Mouse (Mus musculus) liver, embryonic 14.5 days (tissue): ENCODE measurements around the gene Mmrn2.

Experiments used
- CTCF ChIP-seq: IDR thresholded peaks from 2 replicates; pipeline ENCODE4 v1.5.1; 2016; ENCODE audit warnings: antibody characterized with exemption, low read depth, control low read depth
- EP300 ChIP-seq: IDR thresholded peaks from 2 replicates; pipeline ENCODE4 v1.6.1; 2016; ENCODE audit warnings: antibody characterized with exemption, low read depth

DNA sequence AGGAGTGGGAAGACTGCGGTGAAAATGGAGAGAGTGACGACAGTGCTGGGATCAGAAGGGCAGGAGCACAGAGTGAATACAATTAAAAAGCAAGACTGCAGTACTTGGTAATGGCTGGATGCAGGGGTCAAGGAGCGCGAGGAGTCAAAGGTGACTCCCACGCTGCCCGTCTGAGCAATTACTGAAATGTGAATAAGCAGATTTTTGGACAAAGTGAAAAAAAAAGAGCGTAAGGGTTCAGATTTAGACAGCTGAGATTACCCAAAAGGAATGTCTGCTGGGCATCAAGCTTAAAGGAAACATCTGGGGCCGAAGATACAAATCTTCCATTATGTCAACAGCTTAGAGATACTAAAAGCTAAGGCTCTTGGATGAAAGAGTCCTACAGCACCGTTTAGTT is 74.5 kb downstream of the Mmrn2 start:
- TF ChIP-seq CTCF (no peak), EP300 (no peak)
